Mouse (Mus musculus) bone marrow, adult 2 months (tissue): Measurements from ENCODE around the gene Afmid. TPM values are rescaled to one million over a fixed set of nuclear protein-coding genes. Genes with fewer than 3 reads are reported as not detected.
"Not testable (repeated sequence)": the region's sequence is repeated elsewhere in the genome, so short reads cannot be mapped to it uniquely, and the experiment has no call there.

Experiments
- H3K27ac ChIP-seq: fragments of 200-500 bp; 2 replicates; pipeline ENCODE4 v1.5.1; 2012; ENCODE audit warnings: low read depth, mild to moderate bottlenecking, control low read depth, inconsistent platforms, low read length; ENCODE audit not compliant: control insufficient read depth, poor library complexity, insufficient read depth
- H3K4me1 ChIP-seq: fragments of 200-500 bp; 2 replicates; pipeline ENCODE4 v1.6.1; 2011; ENCODE audit warnings: low read length; ENCODE audit not compliant: control insufficient read depth, insufficient read depth
- H3K4me3 ChIP-seq: fragments of 200-500 bp; replicated peaks from 2 replicates; pipeline ENCODE3; 2011; ENCODE audit warnings: mild to moderate bottlenecking, low read depth, low read length, control low read depth; ENCODE audit not compliant: control insufficient read depth
- CTCF ChIP-seq: fragments of 200-500 bp; IDR thresholded peaks from 2 replicates; pipeline ENCODE4 v1.5.1; 2011; ENCODE audit warnings: low read length, control low read depth; ENCODE audit not compliant: control insufficient read depth, insufficient read depth
- POLR2A ChIP-seq: fragments of 200-500 bp; IDR thresholded peaks from 2 replicates; pipeline ENCODE4 v1.6.1; 2011; ENCODE audit warnings: low read depth, mild to moderate bottlenecking, control low read depth, low read length, borderline replicate concordance; ENCODE audit not compliant: control insufficient read depth
- WGBS: fragments of 180-500 bp; shearing (Covaris S2); methylation state at CpG from one replicate; pipeline ENCODE4 v1.1.7; 2018; 5-methylcytosine and 5-hydroxymethylcytosine counted together
- polyA plus RNA-seq: library from polyadenylated mRNA; stranded (reverse); fragments of >200 nt; gene quantifications from 2 replicates; pipeline ENCODE4 v1.2.4, GENCODE M21; 2011; ENCODE audit warnings: low replicate concordance; ENCODE audit not compliant: missing spikeins, insufficient read depth, insufficient read length

Gene Afmid
- polyA plus RNA-seq, 1 experiment = 21.8 TPM

GRCm38 (mm10) chr11:117832086-117832969, 6.6 kb downstream of the Afmid start:
- Histone ChIP-seq H3K4me3 (peak overlapping the region; percentile 91), H3K4me1 (peaks cover 14% of the 10 kb centered on the region), H3K27ac (peak overlapping the region; percentile 96)
- 4% methylated on average over 28 of the region's 28 CpGs for WGBS
- TF ChIP-seq CTCF (peak; percentile 85), POLR2A (peak; percentile 58; the same call in 1 of the 2 replicates)

- 88% methylated on average over 6 of the region's 6 CpGs for WGBS
- H3K4me1 ChIP-seq = peaks cover 11% of the 10 kb centered on the region
- not testable (repeated sequence) for H3K27ac ChIP-seq, H3K4me3 ChIP-seq
Observed at GRCm38 (mm10) chr11:117833509-117833908, 7.8 kb downstream of the Afmid start.

GRCm38 (mm10) chr11:117834086-117834485, 8.4 kb downstream of the Afmid start:
- Histone ChIP-seq H3K4me3 (no peak overlapping the region), H3K4me1 (peaks cover 9% of the 10 kb centered on the region), H3K27ac (no peak overlapping the region)
- no peak for TF ChIP-seq CTCF
- TF ChIP-seq POLR2A = no peak
- WGBS = 90% methylated on average over 8 of the region's 8 CpGs

- Histone ChIP-seq H3K4me3 (no peak overlapping the region), H3K4me1 (peaks cover 8% of the 10 kb centered on the region), H3K27ac (no peak overlapping the region; the same call in 1 of the 2 replicates)
- WGBS = 49% methylated on average over 13 of the region's 13 CpGs
- TF ChIP-seq CTCF (no peak), POLR2A (no peak)
Observed at GRCm38 (mm10) chr11:117836306-117836705, 10.6 kb downstream of the Afmid start.

- WGBS = 58% methylated on average over 2 of the region's 2 CpGs
- Histone ChIP-seq H3K27ac (peak overlapping the region; percentile 85), H3K4me1 (peaks cover 5% of the 10 kb centered on the region), H3K4me3 (no peak overlapping the region)
- TF ChIP-seq CTCF (no peak), POLR2A (no peak)
Observed at GRCm38 (mm10) chr11:117838572-117838971, 12.8 kb downstream of the Afmid start.

- Histone ChIP-seq H3K27ac (peak overlapping the region; percentile 84), H3K4me3 (no peak overlapping the region), H3K4me1 (peaks cover 5% of the 10 kb centered on the region)
- WGBS = 66% methylated on average over 1 of the region's 1 CpGs
- TF ChIP-seq POLR2A (no peak), CTCF (no peak)
Observed at GRCm38 (mm10) chr11:117839021-117839420, 13.3 kb downstream of the Afmid start.

- Histone ChIP-seq H3K27ac (no peak overlapping the region; the same call in 1 of the 2 replicates), H3K4me1 (peaks cover 5% of the 10 kb centered on the region), H3K4me3 (no peak overlapping the region)
- TF ChIP-seq CTCF = no peak
- no peak for TF ChIP-seq POLR2A
- WGBS = 74% methylated on average over 1 of the region's 1 CpGs
Observed at GRCm38 (mm10) chr11:117840910-117841309, 15.2 kb downstream of the Afmid start.

- H3K27ac ChIP-seq = no peak overlapping the region
Observed at GRCm38 (mm10) chr11:117843434-117843833, 17.7 kb downstream of the Afmid start.

GRCm38 (mm10) chr11:117844997-117845396, 19.3 kb downstream of the Afmid start:
- no peak for TF ChIP-seq POLR2A
- TF ChIP-seq CTCF = no peak
- Histone ChIP-seq H3K4me1 (no peaks in the 10 kb centered on the region; the same call in 1 of the 2 replicates), H3K4me3 (no peak overlapping the region), H3K27ac (no peak overlapping the region)
- WGBS = 87% methylated on average over 2 of the region's 2 CpGs

More at GRCm38 (mm10) chr11:117843434-117843833, 17.7 kb downstream of the Afmid start:
- Histone ChIP-seq H3K4me3 (no peak overlapping the region), H3K4me1 (peaks cover 2% of the 10 kb centered on the region; the same call in 1 of the 2 replicates)
- 80% methylated on average over 2 of the region's 2 CpGs for WGBS
- no peak for TF ChIP-seq CTCF
- TF ChIP-seq POLR2A = no peak
